Mouse (Mus musculus) megakaryocyte, embryonic 14.5 days (primary cell): ENCODE measurements around the gene Ntn5.

Experiments used
- FLI1 ChIP-seq: IDR thresholded peaks from 2 replicates; pipeline ENCODE4 v1.6.1; 2012; ENCODE audit warnings: low read length, inconsistent platforms, mixed read lengths
- GATA1 ChIP-seq: IDR thresholded peaks from 3 replicates; pipeline ENCODE4 v1.6.1; 2012; ENCODE audit warnings: mixed read lengths, low read length, inconsistent platforms, borderline replicate concordance

DNA sequence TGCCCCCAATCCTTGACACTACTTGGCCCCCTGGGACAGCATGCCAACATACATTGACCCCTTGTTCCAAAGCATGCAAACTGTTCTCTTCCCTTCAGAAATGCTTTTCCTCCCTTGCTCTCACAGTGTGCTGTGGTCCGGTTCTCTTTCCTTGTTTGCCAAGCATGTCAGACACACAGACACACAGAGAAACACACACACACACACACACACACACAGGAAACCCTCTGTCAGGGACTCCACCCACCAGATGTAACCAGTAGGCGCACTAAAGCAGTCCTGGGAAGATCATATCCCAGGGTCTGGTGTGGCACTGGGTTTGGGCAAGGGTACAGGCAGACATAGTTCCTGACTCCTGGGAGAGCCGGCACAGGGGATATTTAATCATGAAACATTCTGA lies 3.0 kb downstream of the Ntn5 start:
- no peak for TF ChIP-seq GATA1
- no peak for TF ChIP-seq FLI1
